In the genomic region with DNA sequence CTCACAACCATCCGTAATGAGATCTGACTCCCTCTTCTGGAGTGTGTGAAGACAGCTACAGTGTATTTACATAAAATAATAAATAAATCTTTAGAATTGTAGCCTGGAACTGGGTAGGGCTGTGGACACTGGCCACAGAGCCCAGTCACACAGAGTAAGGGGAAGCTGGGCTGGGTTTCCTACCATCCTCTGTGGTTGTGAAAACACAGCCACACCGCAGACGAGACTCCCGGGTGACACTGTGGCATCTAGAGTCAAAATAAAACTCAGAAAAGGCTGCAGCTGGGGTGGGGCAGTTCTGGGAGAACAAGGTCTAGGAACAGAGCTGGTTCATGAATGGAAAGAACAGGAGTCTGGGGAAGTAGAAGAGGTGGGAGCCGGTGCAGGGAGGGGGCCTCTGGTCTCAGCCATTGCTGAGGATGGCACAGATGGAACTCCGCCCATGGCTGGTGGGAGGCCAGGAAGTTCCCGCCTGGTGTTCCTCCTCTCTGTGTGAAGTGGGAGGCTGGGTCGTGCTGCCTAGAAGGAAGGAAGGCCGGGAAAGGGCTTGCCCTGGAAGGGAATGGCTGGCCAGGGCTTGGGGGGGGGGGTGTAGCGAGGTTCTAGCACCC, we compare ENCODE assay signal across 7 mouse cellular contexts. TPM values are rescaled to one million over a fixed set of nuclear protein-coding genes. Genes with fewer than 3 reads are reported as not detected.
A peak's percentile ranks its signal among the peaks of the same experiment; 100 is the strongest.
DNase-seq lines count a peak whose midpoint lies in the region; ATAC-seq and TF ChIP-seq lines count a peak whose summit lies in the region.

No protein-coding gene starts in this region.

- no peak overlapping the region for H3K4me3 ChIP-seq in liver, postnatal 0 days (ENCODE audit: low read depth, low read length)
- no peak overlapping the region for H3K4me3 ChIP-seq in liver, embryonic 12.5 days
- no peak overlapping the region for H3K4me3 ChIP-seq in lung, adult 2 months (replicated peaks; ENCODE audit: extremely low read depth, low read depth, low read length)

- no peak for DNase-seq in liver, postnatal 0 days
- DNase-seq in cerebellum, postnatal 14 days: peak; percentile 77 to 80
- peak; percentile 58 to 65 for DNase-seq in heart, postnatal 10 days
- DNase-seq in lung, adult 2 months: peak; percentile 37
- DNase-seq in right cerebral cortex, postnatal 36 days (ENCODE audit: low spot score in 2 of 2): peak; percentile 63 to 68
- no peak for DNase-seq in Muller cell, postnatal 12 days (ENCODE audit: inconsistent ontology term)

- H3K27me3 ChIP-seq in liver, postnatal 0 days (ENCODE audit: insufficient read depth, low read length): no peaks in the 10 kb centered on the region
- H3K27me3 ChIP-seq in liver, embryonic 12.5 days (replicated peaks): peaks cover 39% of the 10 kb centered on the region

- no peak for ATAC-seq in liver, postnatal 0 days
- no peak for ATAC-seq in liver, embryonic 12.5 days

- H3K4me2 ChIP-seq in liver, postnatal 0 days (ENCODE audit: low read depth, low read length): no peak overlapping the region
- H3K4me2 ChIP-seq in liver, embryonic 12.5 days: no peak overlapping the region

- intact Hi-C loops in heart, postnatal 10 days (cut with DNase I): loop anchor here (2.0 kb wide), 1 partner anchor 19 kb away; no protein-coding TSS in a partner anchor

- peaks cover 8% of the 10 kb centered on the region; the same call in 1 of the 2 replicates for H3K36me3 ChIP-seq in liver, postnatal 0 days (replicated peaks; ENCODE audit: insufficient read depth, low read length)
- H3K36me3 ChIP-seq in liver, embryonic 12.5 days: peaks cover 12% of the 10 kb centered on the region

- 0 out of 2 replicates have a peak overlapping the region, but pooled peaks have one; percentile 30 for H3K27ac ChIP-seq in liver, postnatal 0 days (ENCODE audit: low read depth)
- no peak overlapping the region for H3K27ac ChIP-seq in liver, embryonic 12.5 days

- no peak for TF ChIP-seq EP300 in liver, postnatal 0 days (IDR thresholded peaks at IDR 0.05; ENCODE audit: low read depth)

- peaks cover 44% of the 10 kb centered on the region for H3K4me1 ChIP-seq in liver, postnatal 0 days (ENCODE audit: insufficient read depth)
- H3K4me1 ChIP-seq in liver, embryonic 12.5 days: peaks cover 23% of the 10 kb centered on the region; the same call in 1 of the 2 replicates
- peaks cover 19% of the 10 kb centered on the region for H3K4me1 ChIP-seq in lung, adult 2 months (ENCODE audit: control insufficient read depth, insufficient read depth, low read length)

- no peak overlapping the region for H3K9ac ChIP-seq in liver, postnatal 0 days (replicated peaks)
- no peak overlapping the region for H3K9ac ChIP-seq in liver, embryonic 12.5 days

- TF ChIP-seq POLR2A in lung, adult 2 months (IDR thresholded peaks at IDR 0.05; ENCODE audit: borderline replicate concordance, extremely low read depth, low read depth, low read length): peak; percentile 26; the same call in 1 of the 2 replicates

- H3K9me3 ChIP-seq in liver, postnatal 0 days (ENCODE audit: low read length): no peaks in the 10 kb centered on the region
- H3K9me3 ChIP-seq in liver, embryonic 12.5 days (replicated peaks): no peaks in the 10 kb centered on the region

- TF ChIP-seq CTCF in liver, postnatal 0 days (IDR thresholded peaks at IDR 0.05; ENCODE audit: low read depth): no peak
- no peak for TF ChIP-seq CTCF in lung, adult 2 months (IDR thresholded peaks at IDR 0.05; ENCODE audit: insufficient read depth, low read length)

- 42% methylated on average over 9 of the region's 10 CpGs for WGBS in liver, postnatal 0 days (ENCODE audit: insufficient replicate concordance)
- whole genome bisulfite sequencing in liver, embryonic 12.5 days (ENCODE audit: insufficient replicate concordance): 32% methylated on average over 10 of the region's 10 CpGs
- WGBS in lung, adult 2 months: 41% methylated on average over 10 of the region's 10 CpGs

RNA-seq across cellular contexts. Expression of gene Sbk1, which starts 15.2 kb away (rescaled TPM):
- polyA plus RNA-seq in liver, postnatal 0 days (2015; fragmentation: Nextera tagmentation; extraction: Ambion mirVana): 5.2 and 6.5 TPM in 2 replicates
- 4.2 and 5.0 TPM in 2 replicates for polyA plus RNA-seq in liver, embryonic 12.5 days (2016; fragmentation: Nextera tagmentation; extraction: Ambion mirVana)
- total RNA-seq in heart, postnatal 10 days (2021): 10 to 100 TPM; 68.7 to 77.1 TPM
- 12.6 and 14.2 TPM in 2 replicates for polyA plus RNA-seq in lung, adult 2 months (2012; rRNA removed)

Comparison
In these comparisons a context has a peak if more than half of its experiments do, and no peak if none do; other contexts are left out.
1. DNase-seq: peak in cerebellum, postnatal 14 days (2 of 2), heart, postnatal 10 days (2 of 2), lung, adult 2 months (single experiment) and right cerebral cortex, postnatal 36 days (2 of 2); none in liver, postnatal 0 days (single experiment) and Muller cell, postnatal 12 days (single experiment).